Mouse (Mus musculus): ENCODE results near the gene Ddit4.
"Not testable (repeated sequence)": the region's sequence is repeated elsewhere in the genome, so short reads cannot be mapped to it uniquely, and the experiment has no call there.

DNA sequence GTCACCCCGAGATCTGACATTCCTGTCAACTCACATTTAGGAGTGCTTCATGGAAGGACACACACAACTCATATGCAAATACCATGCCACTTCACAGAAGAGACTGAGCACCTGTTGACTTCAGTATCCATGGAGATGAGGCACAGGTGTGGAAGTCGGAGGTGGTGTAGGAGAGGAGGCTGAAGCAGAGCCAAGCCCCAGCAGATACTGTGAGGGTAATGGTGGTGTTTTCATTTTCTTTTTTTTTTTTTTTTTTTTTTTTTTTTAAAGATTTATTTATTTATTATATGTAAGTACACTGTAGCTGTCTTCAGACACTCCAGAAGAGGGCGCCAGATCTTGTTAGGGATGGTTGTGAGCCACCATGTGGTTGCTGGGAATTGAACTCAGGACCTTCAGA lies 42.2 kb upstream of the Ddit4 start:
- not testable (repeated sequence) for TF ChIP-seq CTCF (IDR thresholded peaks at IDR 0.05; ENCODE audit: control insufficient read depth, insufficient read depth, low read length); POLR2A (IDR thresholded peaks at IDR 0.05; ENCODE audit: borderline replicate concordance, control insufficient read depth, low read depth, low read length)

Measured in bone marrow, adult 2 months (tissue).